Mouse (Mus musculus) bone marrow macrophage, adult 2 months (primary cell): ENCODE measurements around the gene Hmbs.

Experiments
- CTCF ChIP-seq: IDR thresholded peaks from 2 replicates; pipeline ENCODE4 v1.5.1; 2012; ENCODE audit warnings: low read depth, mild to moderate bottlenecking, low read length, moderate library complexity
- POLR2A ChIP-seq: IDR thresholded peaks from 2 replicates; pipeline ENCODE4 v1.6.1; 2012; ENCODE audit warnings: mild to moderate bottlenecking, low read depth, low read length, borderline replicate concordance

GRCm38 (mm10) chr9:44389273-44389672, 45.2 kb upstream of the Hmbs start:
- TF ChIP-seq POLR2A, result no peak
- peak; percentile 53 for TF ChIP-seq CTCF
